Mouse (Mus musculus) brown adipose tissue, adult 24 weeks (tissue): ENCODE data around the gene Scn4a. TPM values are rescaled to one million over a fixed set of nuclear protein-coding genes. Genes with fewer than 3 reads are reported as not detected.

Source experiments
- H3K27ac ChIP-seq: fragments of 200-500 bp; replicated peaks from 2 replicates; pipeline ENCODE4 v1.5.1; 2012; ENCODE audit warnings: low read depth, mild to moderate bottlenecking, low read length
- H3K4me1 ChIP-seq: fragments of 200-500 bp; 2 replicates; pipeline ENCODE4 v1.6.1; 2012; ENCODE audit warnings: low read length, mixed read lengths; ENCODE audit not compliant: control insufficient read depth, insufficient read depth, insufficient read length
- H3K4me3 ChIP-seq: fragments of 200-500 bp; 2 replicates; pipeline ENCODE4 v1.5.1; 2012; ENCODE audit warnings: low read depth, mild to moderate bottlenecking, low read length, moderate library complexity; ENCODE audit not compliant: insufficient read depth
- polyA plus RNA-seq: library from polyadenylated mRNA; stranded (reverse); fragments of >200 nt; gene quantifications from 2 replicates; pipeline ENCODE4 v1.2.4, GENCODE M21; 2012; ENCODE audit not compliant: missing spikeins, insufficient read depth, insufficient read length

The Scn4a gene
- polyA plus RNA-seq, 1 experiment = 1.4 TPM

GRCm38 (mm10) chr11:106314333-106314812 lies 38.7 kb downstream of the Scn4a start, which contains the start of gene Cd79b:
Cd79b (minus strand) TSS chr11:106314762.
- Histone ChIP-seq H3K4me1 (peaks cover 4% of the 10 kb centered on the region), H3K4me3 (0 out of 2 replicates have a peak within 1 kb of the TSS, but pooled peaks have one; percentile 6), H3K27ac (no peak within 1 kb of the TSS)

DNA sequence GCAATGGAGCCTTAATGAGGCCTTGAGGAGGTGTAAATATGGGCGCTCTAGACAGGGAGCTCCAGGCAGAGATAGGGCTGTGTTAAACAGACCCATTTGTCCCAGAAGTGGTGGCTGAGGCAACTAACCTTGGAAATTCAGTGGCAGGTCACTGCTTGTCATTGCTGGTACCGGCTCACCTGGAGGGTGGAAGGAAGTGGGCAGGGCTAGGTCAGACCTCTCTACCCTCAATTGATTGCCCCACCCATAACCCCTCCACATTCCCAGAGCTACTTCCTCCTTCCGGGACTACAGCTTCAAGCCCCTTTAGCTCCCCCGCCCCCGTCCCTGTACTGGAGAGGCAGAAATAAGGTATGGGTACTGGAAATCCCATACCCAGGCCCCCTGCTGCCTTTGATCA lies 39.6 kb downstream of the Scn4a start:
- no peak overlapping the region for H3K4me3 ChIP-seq
- no peaks in the 10 kb centered on the region for H3K4me1 ChIP-seq
- no peak overlapping the region for H3K27ac ChIP-seq

GRCm38 (mm10) chr11:106310123-106310522 lies 43.0 kb downstream of the Scn4a start:
- Histone ChIP-seq H3K4me1 (no peaks in the 10 kb centered on the region), H3K27ac (no peak overlapping the region), H3K4me3 (no peak overlapping the region)

GRCm38 (mm10) chr11:106308162-106308561 lies 44.9 kb downstream of the Scn4a start:
- no peak overlapping the region for H3K27ac ChIP-seq
- H3K4me1 ChIP-seq = no peaks in the 10 kb centered on the region
- H3K4me3 ChIP-seq = no peak overlapping the region

DNA sequence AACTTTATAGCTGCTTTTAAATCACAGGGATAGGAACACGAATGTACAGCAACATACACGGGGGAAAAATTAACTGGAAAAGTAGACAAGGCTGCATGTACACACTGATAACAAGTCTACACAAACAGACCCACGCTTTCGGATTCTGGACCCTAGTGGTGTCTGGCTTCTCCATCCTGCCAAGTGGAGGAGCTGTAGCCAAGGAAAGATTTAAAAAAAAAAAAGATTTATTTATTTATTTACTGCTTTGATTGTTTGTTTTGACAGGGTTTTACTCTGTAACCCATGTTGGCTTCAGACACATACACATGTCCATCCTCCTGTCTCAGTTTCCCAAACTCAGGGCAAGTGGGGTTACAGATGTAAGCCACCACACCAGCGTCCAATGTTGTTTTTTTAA lies 45.7 kb downstream of the Scn4a start:
- H3K27ac ChIP-seq = no peak overlapping the region

DNA sequence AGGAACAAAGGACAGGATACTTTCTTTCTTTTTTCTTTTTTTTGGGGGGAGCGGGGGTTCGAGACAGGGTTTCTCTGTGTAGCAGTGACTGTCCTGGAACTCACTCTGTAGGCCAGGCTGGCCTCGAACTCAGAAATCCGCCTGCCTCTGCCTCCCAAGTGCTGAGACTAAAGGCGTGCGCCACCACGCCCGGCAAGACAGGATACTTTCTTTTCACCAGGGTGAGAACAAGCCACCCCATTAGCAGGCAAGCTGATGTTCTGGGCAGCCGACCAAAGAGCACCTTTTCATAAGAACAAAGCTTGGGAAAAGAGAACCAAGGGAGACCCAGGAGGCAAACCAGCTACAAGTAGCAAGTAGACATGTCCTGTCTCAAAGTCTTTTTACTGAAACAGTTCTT lies 46.3 kb downstream of the Scn4a start:
- Histone ChIP-seq H3K27ac (no peak overlapping the region), H3K4me3 (no peak overlapping the region), H3K4me1 (no peaks in the 10 kb centered on the region)

More for the DNA sequence above, 45.7 kb downstream of the Scn4a start:
- Histone ChIP-seq H3K4me1 (no peaks in the 10 kb centered on the region), H3K4me3 (no peak overlapping the region)

DNA sequence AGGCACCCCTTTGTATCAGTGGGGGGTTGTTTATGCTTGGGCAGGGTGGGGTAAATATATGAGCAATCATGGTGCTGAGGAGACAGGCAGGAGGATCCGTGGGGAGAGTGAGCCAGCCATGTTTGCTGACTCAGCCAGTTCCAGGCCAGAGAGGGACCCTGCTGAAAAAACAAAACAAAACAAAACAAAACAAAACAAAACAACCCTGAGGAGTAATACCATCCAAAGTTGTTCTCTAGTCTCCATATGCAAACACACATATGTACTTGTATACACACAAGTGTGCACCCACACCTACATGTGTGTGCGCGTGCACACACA lies 47.1 kb downstream of the Scn4a start:
- H3K27ac ChIP-seq = no peak overlapping the region
- H3K4me1 ChIP-seq = no peaks in the 10 kb centered on the region

GRCm38 (mm10) chr11:106305348-106306064 lies 47.6 kb downstream of the Scn4a start:
- Histone ChIP-seq H3K27ac (no peak overlapping the region), H3K4me3 (no peak overlapping the region)

More for the DNA sequence above, 47.1 kb downstream of the Scn4a start:
- no peak overlapping the region for H3K4me3 ChIP-seq

GRCm38 (mm10) chr11:106302634-106303033 lies 50.5 kb downstream of the Scn4a start:
- no peak overlapping the region for H3K4me3 ChIP-seq
- H3K27ac ChIP-seq = no peak overlapping the region
- H3K4me1 ChIP-seq = no peaks in the 10 kb centered on the region

More at GRCm38 (mm10) chr11:106305348-106306064, 47.6 kb downstream of the Scn4a start:
- no peaks in the 10 kb centered on the region for H3K4me1 ChIP-seq

GRCm38 (mm10) chr11:106301765-106302164 lies 51.3 kb downstream of the Scn4a start, which contains the start of gene Gh:
Gh (minus strand) TSS chr11:106301865.
- Histone ChIP-seq H3K27ac (no peak within 1 kb of the TSS), H3K4me3 (no peak within 1 kb of the TSS), H3K4me1 (no peaks in the 10 kb centered on the region)

GRCm38 (mm10) chr11:106291861-106292260 lies 61.2 kb downstream of the Scn4a start:
- H3K27ac ChIP-seq = no peak overlapping the region
- no peak overlapping the region for H3K4me3 ChIP-seq
- no peaks in the 10 kb centered on the region for H3K4me1 ChIP-seq

GRCm38 (mm10) chr11:106290376-106290775 lies 62.7 kb downstream of the Scn4a start:
- H3K27ac ChIP-seq = no peak overlapping the region
- H3K4me1 ChIP-seq = no peaks in the 10 kb centered on the region
- H3K4me3 ChIP-seq = no peak overlapping the region

DNA sequence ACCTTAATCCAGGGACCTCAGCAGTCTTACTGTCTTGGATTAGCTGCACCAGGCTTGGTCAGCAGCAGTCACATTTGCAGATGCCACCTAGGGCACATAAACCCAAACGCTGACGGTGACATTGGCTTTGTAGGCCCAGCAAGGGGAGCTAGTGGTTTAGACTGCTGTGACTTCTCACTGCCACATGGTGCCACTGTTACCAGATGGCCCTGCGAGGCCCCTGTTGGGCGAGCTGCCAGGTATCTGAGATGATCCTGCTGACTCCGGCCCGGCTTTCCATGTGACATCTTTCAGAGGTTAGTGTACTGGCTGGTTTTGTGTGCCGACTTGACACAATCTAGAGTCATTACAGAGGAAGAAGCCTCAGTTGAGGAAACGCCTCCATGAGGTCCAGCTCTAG lies 63.7 kb downstream of the Scn4a start:
- Histone ChIP-seq H3K4me3 (no peak overlapping the region), H3K27ac (no peak overlapping the region), H3K4me1 (no peaks in the 10 kb centered on the region)

GRCm38 (mm10) chr11:106286987-106287386 lies 66.1 kb downstream of the Scn4a start:
- Histone ChIP-seq H3K27ac (no peak overlapping the region), H3K4me3 (no peak overlapping the region), H3K4me1 (no peaks in the 10 kb centered on the region)

- Histone ChIP-seq H3K27ac (no peak overlapping the region), H3K4me1 (no peaks in the 10 kb centered on the region), H3K4me3 (no peak overlapping the region)
Measured at GRCm38 (mm10) chr11:106286206-106286605, 66.9 kb downstream of the Scn4a start.

DNA sequence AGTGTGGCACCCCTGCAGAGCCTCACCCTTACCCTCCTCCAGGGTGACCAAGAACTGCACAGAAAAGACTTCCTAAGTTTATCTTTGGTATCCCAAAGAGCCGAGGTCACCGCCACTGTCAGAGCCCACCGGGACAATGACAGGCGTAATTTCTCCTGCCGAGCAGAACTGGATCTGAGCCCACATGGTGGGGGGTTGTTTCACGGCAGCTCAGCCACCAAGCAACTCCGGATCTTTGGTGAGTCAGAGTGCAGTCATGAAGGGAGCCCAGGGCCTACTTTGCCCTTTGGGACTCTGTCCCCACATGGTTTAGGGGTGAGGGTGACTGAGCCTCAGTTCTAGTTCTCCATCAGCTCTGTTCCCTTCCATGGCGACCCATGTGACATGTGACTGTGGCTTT lies 69.0 kb downstream of the Scn4a start:
- Histone ChIP-seq H3K27ac (no peak overlapping the region), H3K4me3 (no peak overlapping the region), H3K4me1 (no peaks in the 10 kb centered on the region)
